Comparison of ENCODE assay signal across 20 mouse cellular contexts in the genomic region with DNA sequence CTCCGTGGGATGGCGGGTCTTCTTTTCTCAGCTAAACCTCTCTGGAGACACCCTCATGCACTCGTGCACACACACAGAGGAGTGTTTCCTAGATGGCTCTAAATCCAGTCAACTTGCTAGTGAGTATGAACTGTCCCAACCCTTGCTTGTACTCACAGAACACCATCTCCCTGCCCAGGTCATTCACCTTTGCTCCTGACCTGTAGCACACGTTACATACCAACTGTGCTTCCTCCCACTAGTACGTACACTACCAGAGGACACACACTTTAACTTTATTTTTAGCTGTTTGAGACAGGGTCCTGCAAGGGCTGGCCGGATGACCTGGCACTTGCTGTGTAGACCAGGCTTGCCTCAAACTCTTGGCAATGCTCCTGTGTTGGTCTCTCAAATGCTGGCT. TPM values are rescaled to one million over a fixed set of nuclear protein-coding genes. Genes with fewer than 3 reads are reported as not detected.
"Had no signal": no experiment of that assay in that cellular context is flagged by ENCODE, and none has a peak within 500 bp of the region (broad histone marks: within the 10 kb centered on the region; RNA-seq: fewer than 3 reads in every experiment).

No protein-coding gene starts in this region.

- H3K9me3 ChIP-seq: liver, embryonic 15.5 days; lung, embryonic 15.5 days; midbrain, embryonic 13.5 days; midbrain, embryonic 15.5 days; stomach, embryonic 15.5 days had no signal

- H3K36me3 ChIP-seq: liver, embryonic 15.5 days; lung, embryonic 15.5 days; midbrain, embryonic 13.5 days; midbrain, embryonic 15.5 days; neural tube, embryonic 12.5 days; stomach, embryonic 15.5 days had no signal

- H3K4me3 ChIP-seq: liver, embryonic 15.5 days had no signal

- H3K27me3 ChIP-seq: lung, embryonic 15.5 days; midbrain, embryonic 13.5 days; midbrain, embryonic 15.5 days; neural tube, embryonic 12.5 days; stomach, embryonic 15.5 days had no signal

- DNase-seq: lung, adult 2 months; lung, postnatal 14 days; lung, postnatal 36 days; right cerebral cortex, postnatal 14 days; thymus, adult 2 months; thymus, postnatal 25 days; thymus, postnatal 4 days had no signal

- H3K9ac ChIP-seq: liver, embryonic 15.5 days; lung, embryonic 15.5 days; midbrain, embryonic 13.5 days; midbrain, embryonic 15.5 days; neural tube, embryonic 12.5 days; stomach, embryonic 15.5 days had no signal

- H3K27ac ChIP-seq: liver, embryonic 15.5 days; lung, embryonic 15.5 days; macrophage; midbrain, embryonic 13.5 days; midbrain, embryonic 15.5 days; neural tube, embryonic 12.5 days; stomach, embryonic 15.5 days; stomach, postnatal 0 days had no signal

RNA-seq across cellular contexts. Expression of a gene that starts 1.3 kb away (rescaled TPM):
- total RNA-seq: megakaryocyte progenitor cell, adult 5-6 weeks; monocyte, adult 5-6 weeks; neutrophil, adult 5-6 weeks had no signal
- polyA plus RNA-seq: liver, embryonic 15.5 days; macrophage; spleen, adult 2 months had no signal

RNA-seq across cellular contexts. Expression of a gene that starts 45.7 kb away (rescaled TPM):
- total RNA-seq: megakaryocyte progenitor cell, adult 5-6 weeks; monocyte, adult 5-6 weeks; neutrophil, adult 5-6 weeks had no signal
- polyA plus RNA-seq: macrophage; midbrain, embryonic 11.5 days; neural tube, embryonic 12.5 days had no signal
